12 mouse cellular contexts compared by ENCODE assay signal in the genomic region with DNA sequence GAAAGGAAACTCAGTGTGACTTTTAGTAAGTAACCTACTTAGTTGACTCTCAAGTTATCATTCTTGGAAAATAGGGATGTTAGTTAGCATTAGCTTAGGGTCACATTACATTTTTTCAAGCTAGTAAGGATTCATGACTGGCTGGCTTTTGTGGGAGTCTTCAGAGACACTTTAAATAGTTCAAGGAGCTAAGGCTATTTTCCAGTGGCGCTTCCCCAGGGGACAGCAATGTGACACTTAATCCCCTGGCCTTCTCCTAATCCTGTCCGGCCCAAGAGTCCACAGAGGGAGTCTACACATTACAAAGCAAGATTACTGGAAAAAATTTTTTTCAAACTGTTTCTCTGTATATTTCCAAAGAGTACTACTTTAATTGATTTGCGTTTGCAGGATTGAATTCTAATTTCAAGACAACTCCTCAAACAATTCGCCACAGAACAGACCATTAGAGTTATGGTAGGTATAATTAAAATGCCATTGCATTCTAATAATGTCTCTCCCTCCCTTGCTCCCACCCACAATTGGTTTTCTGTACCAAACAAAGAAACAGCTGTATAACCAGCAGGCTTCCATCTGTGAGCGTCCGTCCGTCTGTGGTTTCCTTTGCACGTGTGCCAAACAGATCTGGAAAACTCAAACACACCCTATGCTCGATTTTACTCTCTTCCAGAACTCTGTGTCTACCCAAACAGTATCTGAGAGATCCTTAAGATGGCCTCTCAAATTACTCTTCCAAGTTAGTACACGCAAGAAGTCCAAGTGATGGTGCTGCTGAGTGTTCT.
A peak's percentile ranks its signal among the peaks of the same experiment; 100 is the strongest.
DNase-seq lines count a peak whose midpoint lies in the region; ATAC-seq and TF ChIP-seq lines count a peak whose summit lies in the region.
"Had no signal": no experiment of that assay in that cellular context is flagged by ENCODE, and none has a peak within 500 bp of the region (broad histone marks: within the 10 kb centered on the region; RNA-seq: fewer than 3 reads in every experiment).

No protein-coding gene starts in this region.

- TF ChIP-seq CTCF in lung, postnatal 0 days (IDR thresholded peaks at IDR 0.05), result no peak
- no peak for TF ChIP-seq CTCF in lung, adult 2 months (IDR thresholded peaks at IDR 0.05; ENCODE audit: insufficient read depth, low read length)

- TF ChIP-seq POLR2A in lung, adult 2 months (IDR thresholded peaks at IDR 0.05; ENCODE audit: borderline replicate concordance, extremely low read depth, low read depth, low read length), result no peak

- TF ChIP-seq EP300 in lung, postnatal 0 days (IDR thresholded peaks at IDR 0.05), result no peak

- whole genome bisulfite sequencing in lung, postnatal 0 days, result 67% methylated on average over 10 of the region's 10 CpGs
- WGBS in lung, adult 2 months, result 64% methylated on average over 10 of the region's 10 CpGs

- no peak for ATAC-seq in lung, postnatal 0 days
- ATAC-seq: CD4-positive, CD25-positive, alpha-beta regulatory T cell, adult 4 months; liver, postnatal 0 days had no signal

- H3K27ac ChIP-seq in lung, postnatal 0 days (ENCODE audit: low read length), result no peak overlapping the region

- H3K36me3 ChIP-seq in lung, postnatal 0 days (ENCODE audit: insufficient read depth, low read length), result no peaks in the 10 kb centered on the region

- H3K4me3 ChIP-seq in lung, postnatal 0 days (ENCODE audit: low read depth, low read length), result no peak overlapping the region
- no peak overlapping the region for H3K4me3 ChIP-seq in lung, adult 2 months (replicated peaks; ENCODE audit: extremely low read depth, low read depth, low read length)

- H3K4me2 ChIP-seq in lung, postnatal 0 days (replicated peaks; ENCODE audit: low read depth, low read length), result no peak overlapping the region

- H3K9me3 ChIP-seq in lung, postnatal 0 days (ENCODE audit: low read length), result no peaks in the 10 kb centered on the region

- H3K9ac ChIP-seq in lung, postnatal 0 days (replicated peaks; ENCODE audit: low read depth), result no peak overlapping the region
- H3K9ac ChIP-seq: liver, postnatal 0 days had no signal

- no peaks in the 10 kb centered on the region for H3K4me1 ChIP-seq in lung, postnatal 0 days (ENCODE audit: insufficient read depth, low read depth, low read length)
- H3K4me1 ChIP-seq in lung, adult 2 months (ENCODE audit: control insufficient read depth, insufficient read depth, low read length), result no peaks in the 10 kb centered on the region

- peak; percentile 56 to 61 for DNase-seq in heart, adult 18-20 months
- no peak for DNase-seq in heart, postnatal 25 days (ENCODE audit: low spot score)
- peak; percentile 6 for DNase-seq in lung, postnatal 0 days (ENCODE audit: low spot score)
- DNase-seq in lung, adult 2 months, result no peak
- DNase-seq in heart, postnatal 10 days, result peak; percentile 48 to 49
- DNase-seq in yolk sac, embryonic 10.5 days (ENCODE audit: low spot score), result no peak
- DNase-seq in left cerebral cortex, postnatal 14 days (ENCODE audit: low spot score in 2 of 2), result no peak
- DNase-seq in cerebellum, adult 11 months, result no peak
- DNase-seq: cerebellum, adult 9-10 months; liver, postnatal 0 days; midbrain, embryonic 14.5 days had no signal

- intact Hi-C loops in heart, postnatal 25 days (cut with DNase I), result no loop called here
- intact Hi-C loops in heart, postnatal 10 days (cut with DNase I), result no loop called here
- intact Hi-C loops in left cerebral cortex, postnatal 14 days (cut with DNase I), result no loop called here

- no peaks in the 10 kb centered on the region for H3K27me3 ChIP-seq in lung, postnatal 0 days (replicated peaks; ENCODE audit: insufficient read depth, low read length)

Comparison
In these comparisons a context has a peak if more than half of its experiments do, and no peak if none do; other contexts are left out.
1. DNase-seq: peak in heart, adult 18-20 months (2 of 2), lung, postnatal 0 days (single experiment) and heart, postnatal 10 days (2 of 2); none in heart, postnatal 25 days (single experiment), lung, adult 2 months (single experiment), yolk sac, embryonic 10.5 days (single experiment), left cerebral cortex, postnatal 14 days (0 of 2) and cerebellum, adult 11 months (single experiment).